In the genomic region with DNA sequence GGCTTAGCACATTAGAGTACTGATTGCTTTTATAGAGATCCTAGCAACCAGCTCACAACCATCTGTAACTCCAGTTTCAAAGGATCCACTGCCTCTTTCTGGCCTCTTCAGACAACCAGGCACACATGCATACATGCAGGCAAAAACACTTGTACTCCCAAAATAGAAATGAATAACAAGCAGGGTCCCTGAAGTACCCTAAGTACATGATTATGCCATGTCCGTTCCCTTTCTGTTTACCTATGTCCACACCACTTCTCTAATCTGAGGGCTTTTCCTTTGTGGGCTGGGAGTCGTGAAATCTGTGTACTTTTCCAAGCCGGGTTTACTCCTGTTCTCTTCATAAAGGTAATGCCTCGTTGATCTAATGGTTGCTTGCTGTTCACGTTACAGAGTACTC, we compare ENCODE assay signal across 24 mouse cellular contexts. TPM values are rescaled to one million over a fixed set of nuclear protein-coding genes. Genes with fewer than 3 reads are reported as not detected.
DNase-seq lines count a peak whose midpoint lies in the region; ATAC-seq and TF ChIP-seq lines count a peak whose summit lies in the region.
"Had no signal": no experiment of that assay in that cellular context is flagged by ENCODE, and none has a peak within 500 bp of the region (broad histone marks: within the 10 kb centered on the region; RNA-seq: fewer than 3 reads in every experiment).

No protein-coding gene starts in this region.

- peaks cover 20% of the 10 kb centered on the region for H3K4me1 ChIP-seq in heart, embryonic 12.5 days (replicated peaks)
- H3K4me1 ChIP-seq in heart, postnatal 0 days (ENCODE audit: control insufficient read depth, insufficient read depth) = no peaks in the 10 kb centered on the region
- peaks cover 5% of the 10 kb centered on the region; the same call in 1 of the 2 replicates for H3K4me1 ChIP-seq in lung, postnatal 0 days (ENCODE audit: insufficient read depth, low read depth, low read length)
- H3K4me1 ChIP-seq in stomach, embryonic 15.5 days = 0 out of 2 replicates have a peak, but pooled peaks cover 3% of the 10 kb centered on the region
- H3K4me1 ChIP-seq in hindbrain, postnatal 0 days (ENCODE audit: insufficient read depth, low read length) = no peaks in the 10 kb centered on the region
- H3K4me1 ChIP-seq: embryonic facial prominence, embryonic 12.5 days; hindbrain, embryonic 15.5 days; kidney, embryonic 15.5 days; limb, embryonic 13.5 days; liver, embryonic 13.5 days had no signal

- H3K9me3 ChIP-seq in heart, embryonic 12.5 days (replicated peaks) = no peaks in the 10 kb centered on the region
- no peaks in the 10 kb centered on the region for H3K9me3 ChIP-seq in heart, postnatal 0 days (replicated peaks; ENCODE audit: control insufficient read depth, low read length)
- no peaks in the 10 kb centered on the region for H3K9me3 ChIP-seq in lung, postnatal 0 days (ENCODE audit: low read length)
- H3K9me3 ChIP-seq in stomach, embryonic 15.5 days = no peaks in the 10 kb centered on the region
- H3K9me3 ChIP-seq in hindbrain, postnatal 0 days (ENCODE audit: low read length) = no peaks in the 10 kb centered on the region
- H3K9me3 ChIP-seq: embryonic facial prominence, embryonic 12.5 days; hindbrain, embryonic 15.5 days; kidney, embryonic 15.5 days; limb, embryonic 13.5 days; liver, embryonic 13.5 days; megakaryocyte, embryonic 14.5 days had no signal

- no peak overlapping the region for H3K9ac ChIP-seq in heart, embryonic 12.5 days
- no peak overlapping the region for H3K9ac ChIP-seq in heart, postnatal 0 days (replicated peaks; ENCODE audit: low read depth, low read length)
- H3K9ac ChIP-seq in lung, postnatal 0 days (replicated peaks; ENCODE audit: low read depth) = no peak overlapping the region
- no peak overlapping the region for H3K9ac ChIP-seq in stomach, embryonic 15.5 days
- no peak overlapping the region for H3K9ac ChIP-seq in hindbrain, postnatal 0 days (replicated peaks; ENCODE audit: low read length)
- H3K9ac ChIP-seq: embryonic facial prominence, embryonic 12.5 days; hindbrain, embryonic 15.5 days; kidney, embryonic 15.5 days; limb, embryonic 13.5 days; liver, embryonic 13.5 days had no signal

- no peak for DNase-seq in heart, postnatal 14 days
- peak; percentile 70 for DNase-seq in heart, postnatal 0 days (ENCODE audit: low spot score)
- no peak for DNase-seq in heart, adult 8-10 months (ENCODE audit: low spot score)
- DNase-seq in lung, postnatal 0 days (ENCODE audit: low spot score) = peak; percentile 86
- no peak for DNase-seq in lung, postnatal 14 days
- DNase-seq in hindbrain, postnatal 0 days (ENCODE audit: low spot score) = no peak
- DNase-seq: adrenal gland, postnatal 14 days; cerebellum, adult 11 months; cerebellum, adult 9-10 months; embryo, embryonic 11 days; gastrocnemius, postnatal 25 days; kidney, adult 18-20 months; kidney, postnatal 25 days; liver, embryonic 13.5 days; midbrain, embryonic 14.5 days had no signal

- peak overlapping the region; percentile 63 for H3K27ac ChIP-seq in heart, embryonic 12.5 days (ENCODE audit: poor library complexity, severe bottlenecking)
- peak overlapping the region; percentile 79 for H3K27ac ChIP-seq in heart, postnatal 0 days (ENCODE audit: low read depth)
- H3K27ac ChIP-seq in lung, postnatal 0 days (ENCODE audit: low read length) = no peak overlapping the region
- H3K27ac ChIP-seq in stomach, embryonic 15.5 days = no peak overlapping the region
- no peak overlapping the region for H3K27ac ChIP-seq in hindbrain, postnatal 0 days
- H3K27ac ChIP-seq: embryonic facial prominence, embryonic 12.5 days; hindbrain, embryonic 15.5 days; kidney, embryonic 15.5 days; limb, embryonic 13.5 days; liver, embryonic 13.5 days had no signal

- H3K27me3 ChIP-seq in heart, embryonic 12.5 days (replicated peaks) = no peaks in the 10 kb centered on the region
- no peaks in the 10 kb centered on the region for H3K27me3 ChIP-seq in heart, postnatal 0 days (ENCODE audit: control insufficient read depth, insufficient read depth, low read length)
- H3K27me3 ChIP-seq in lung, postnatal 0 days (replicated peaks; ENCODE audit: insufficient read depth, low read length) = no peaks in the 10 kb centered on the region
- H3K27me3 ChIP-seq in stomach, embryonic 15.5 days (replicated peaks) = no peaks in the 10 kb centered on the region
- no peaks in the 10 kb centered on the region for H3K27me3 ChIP-seq in hindbrain, postnatal 0 days (ENCODE audit: insufficient read depth, low read length)
- H3K27me3 ChIP-seq: embryonic facial prominence, embryonic 12.5 days; hindbrain, embryonic 15.5 days; kidney, embryonic 15.5 days; limb, embryonic 13.5 days; liver, embryonic 13.5 days; megakaryocyte, embryonic 14.5 days had no signal

- TF ChIP-seq CTCF in heart, postnatal 0 days (IDR thresholded peaks at IDR 0.05; ENCODE audit: low read depth) = no peak
- TF ChIP-seq CTCF in lung, postnatal 0 days (IDR thresholded peaks at IDR 0.05) = no peak
- TF ChIP-seq CTCF in hindbrain, postnatal 0 days (IDR thresholded peaks at IDR 0.05; ENCODE audit: low read depth) = no peak

- peak overlapping the region; percentile 42 for H3K4me2 ChIP-seq in heart, embryonic 12.5 days
- H3K4me2 ChIP-seq in heart, postnatal 0 days (ENCODE audit: low read depth, low read length) = peak overlapping the region; percentile 21; the same call in 1 of the 2 replicates
- H3K4me2 ChIP-seq in lung, postnatal 0 days (replicated peaks; ENCODE audit: low read depth, low read length) = no peak overlapping the region
- no peak overlapping the region for H3K4me2 ChIP-seq in stomach, embryonic 15.5 days
- no peak overlapping the region for H3K4me2 ChIP-seq in hindbrain, postnatal 0 days (ENCODE audit: low read depth, low read length)
- H3K4me2 ChIP-seq: embryonic facial prominence, embryonic 12.5 days; hindbrain, embryonic 15.5 days; kidney, embryonic 15.5 days; limb, embryonic 13.5 days; liver, embryonic 13.5 days had no signal

- intact Hi-C loops in heart, postnatal 14 days (cut with DNase I) = no loop called here

- peaks cover 8% of the 10 kb centered on the region for H3K36me3 ChIP-seq in heart, embryonic 12.5 days
- peaks cover 6% of the 10 kb centered on the region for H3K36me3 ChIP-seq in heart, postnatal 0 days (replicated peaks; ENCODE audit: control insufficient read depth, insufficient read depth, low read length)
- H3K36me3 ChIP-seq in lung, postnatal 0 days (ENCODE audit: insufficient read depth, low read length) = no peaks in the 10 kb centered on the region
- no peaks in the 10 kb centered on the region for H3K36me3 ChIP-seq in stomach, embryonic 15.5 days
- peaks cover 8% of the 10 kb centered on the region; the same call in 1 of the 2 replicates for H3K36me3 ChIP-seq in hindbrain, postnatal 0 days (ENCODE audit: insufficient read depth, low read length)

- no peak; the same call in 1 of the 2 replicates for TF ChIP-seq EP300 in heart, postnatal 0 days (IDR thresholded peaks at IDR 0.05; ENCODE audit: low read depth)
- peak; percentile 78 for TF ChIP-seq EP300 in lung, postnatal 0 days (IDR thresholded peaks at IDR 0.05)

- WGBS in heart, embryonic 12.5 days = 49% methylated on average over 5 of the region's 5 CpGs
- WGBS in heart, postnatal 0 days = 33% methylated on average over 5 of the region's 5 CpGs
- 63% methylated on average over 5 of the region's 5 CpGs for WGBS in lung, postnatal 0 days
- 73% methylated on average over 5 of the region's 5 CpGs for WGBS in stomach, embryonic 15.5 days
- 88% methylated on average over 5 of the region's 5 CpGs for WGBS in hindbrain, postnatal 0 days

- no peak overlapping the region for H3K4me3 ChIP-seq in heart, embryonic 12.5 days
- no peak overlapping the region for H3K4me3 ChIP-seq in heart, postnatal 0 days (ENCODE audit: low read depth, low read length)
- no peak overlapping the region for H3K4me3 ChIP-seq in lung, postnatal 0 days (ENCODE audit: low read depth, low read length)
- no peak overlapping the region for H3K4me3 ChIP-seq in stomach, embryonic 15.5 days (replicated peaks)
- no peak overlapping the region for H3K4me3 ChIP-seq in hindbrain, postnatal 0 days (ENCODE audit: low read length)
- H3K4me3 ChIP-seq: embryonic facial prominence, embryonic 12.5 days; hindbrain, embryonic 15.5 days; kidney, embryonic 15.5 days; limb, embryonic 13.5 days; liver, embryonic 13.5 days; megakaryocyte, embryonic 14.5 days had no signal

- ATAC-seq in heart, embryonic 12.5 days (ENCODE audit: insufficient number of reproducible peaks, low FRiP score) = peak; percentile 39; the same call in 1 of the 2 replicates
- peak; percentile 85 for ATAC-seq in heart, postnatal 0 days (ENCODE audit: insufficient read depth, low read depth)
- ATAC-seq in lung, postnatal 0 days = peak; percentile 89
- peak; percentile 22; the same call in 1 of the 2 replicates for ATAC-seq in stomach, embryonic 15.5 days (ENCODE audit: insufficient read depth, low FRiP score, low read depth)
- no peak for ATAC-seq in hindbrain, postnatal 0 days
- ATAC-seq: CD4-positive, CD25-positive, alpha-beta regulatory T cell, adult 4 months; forebrain, embryonic 14.5 days had no signal

RNA-seq across cellular contexts. Expression of gene Sltm, which starts 25.1 kb away (rescaled TPM):
- 38.7 and 42.8 TPM in 2 replicates for polyA plus RNA-seq in heart, embryonic 12.5 days (2016; fragmentation: Nextera tagmentation; extraction: Ambion mirVana)
- total RNA-seq in heart, postnatal 14 days (2021) = 10 to 100 TPM; 27.1 to 30.8 TPM
- 19.0 and 23.0 TPM in 2 replicates for total RNA-seq in heart, postnatal 0 days (2014; rRNA removed; ENCODE audit: low replicate concordance)
- polyA plus RNA-seq in heart, postnatal 0 days (2015; fragmentation: Nextera tagmentation; extraction: Ambion mirVana) = 23.9 and 24.2 TPM in 2 replicates
- 10 to 100 TPM; 16.0 to 23.0 (median 19.9) TPM for total RNA-seq in heart, adult 8-10 months (2022)
- 28.1 and 28.6 TPM in 2 replicates for polyA plus RNA-seq in lung, postnatal 0 days (2015; fragmentation: Nextera tagmentation; extraction: Ambion mirVana)
- 48.7 and 50.3 TPM in 2 replicates for polyA plus RNA-seq in stomach, embryonic 15.5 days (2015; fragmentation: Nextera tagmentation; extraction: Ambion mirVana)
- total RNA-seq in hindbrain, postnatal 0 days (2014; rRNA removed) = 19.4 and 23.2 TPM in 2 replicates
- polyA plus RNA-seq in hindbrain, postnatal 0 days (2015; fragmentation: Nextera tagmentation; extraction: Ambion mirVana) = 39.4 and 44.3 TPM in 2 replicates

Comparison
In these comparisons a context has a peak if more than half of its experiments do, and no peak if none do; other contexts are left out.
1. DNase-seq: peak in heart, postnatal 0 days (single experiment) and lung, postnatal 0 days (single experiment); none in heart, postnatal 14 days (0 of 2), heart, adult 8-10 months (single experiment), lung, postnatal 14 days (single experiment) and hindbrain, postnatal 0 days (single experiment).
2. H3K27ac ChIP-seq: peak in heart, embryonic 12.5 days (single experiment) and heart, postnatal 0 days (single experiment); none in lung, postnatal 0 days (single experiment), stomach, embryonic 15.5 days (single experiment) and hindbrain, postnatal 0 days (single experiment).
3. H3K4me2 ChIP-seq: peak in heart, embryonic 12.5 days (single experiment) and heart, postnatal 0 days (single experiment); none in lung, postnatal 0 days (single experiment), stomach, embryonic 15.5 days (single experiment) and hindbrain, postnatal 0 days (single experiment).